Mouse (Mus musculus) hindbrain, embryonic 15.5 days (tissue): ENCODE results near the gene Lrch1. TPM values are rescaled to one million over a fixed set of nuclear protein-coding genes. Genes with fewer than 3 reads are reported as not detected.

ENCODE experiments used
- ATAC-seq: fragments of 200-750 bp; cut with Nextera tagmentation; 2 replicates; pipeline ENCODE4 v1.8.0; 2017; ENCODE audit warnings: low read depth, moderate number of reproducible peaks, moderate TSS enrichment; ENCODE audit not compliant: low FRiP score
- H3K27ac ChIP-seq: fragments of 300-500 bp; sonication (generic); replicated peaks from 2 replicates; pipeline ENCODE4 v1.5.1; 2015; ENCODE audit warnings: mild to moderate bottlenecking, inconsistent platforms
- H3K27me3 ChIP-seq: fragments of 300-500 bp; sonication (generic); 2 replicates; pipeline ENCODE4 v1.6.1; 2015; ENCODE audit warnings: control low read depth, inconsistent platforms
- H3K36me3 ChIP-seq: fragments of 300-500 bp; sonication (generic); 2 replicates; pipeline ENCODE4 v1.6.1; 2015; ENCODE audit warnings: control low read depth, inconsistent platforms
- H3K4me1 ChIP-seq: fragments of 300-500 bp; sonication (generic); replicated peaks from 2 replicates; pipeline ENCODE4 v1.6.1; 2015; ENCODE audit warnings: control low read depth, inconsistent platforms
- H3K4me2 ChIP-seq: fragments of 300-500 bp; sonication (generic); 2 replicates; pipeline ENCODE4 v1.6.1; 2015; ENCODE audit warnings: moderate library complexity, mild to moderate bottlenecking, inconsistent platforms
- H3K4me3 ChIP-seq: fragments of 300-500 bp; sonication (generic); 2 replicates; pipeline ENCODE4 v1.5.1; 2015; ENCODE audit warnings: mild to moderate bottlenecking, inconsistent platforms
- H3K9ac ChIP-seq: fragments of 300-500 bp; sonication (generic); 2 replicates; pipeline ENCODE4 v1.6.1; 2015; ENCODE audit warnings: inconsistent platforms
- H3K9me3 ChIP-seq: fragments of 300-500 bp; sonication (generic); 2 replicates; pipeline ENCODE4 v1.6.1; 2016; ENCODE audit warnings: control low read depth, inconsistent platforms
- WGBS: fragments of 180-500 bp; shearing (Covaris S2); methylation state at CpG from one replicate; pipeline ENCODE4 v1.1.7; 2015; 5-methylcytosine and 5-hydroxymethylcytosine counted together
- polyA plus RNA-seq: library from polyadenylated mRNA; unstranded; fragments of >200 nt; fragmentation: Nextera tagmentation; extraction: Ambion mirVana; gene quantifications from 2 replicates; pipeline ENCODE4 v1.2.1, GENCODE M21; 2015

Gene Lrch1
- polyA plus RNA-seq, 1 experiment from 2014 or later, result 20.2 TPM

DNA sequence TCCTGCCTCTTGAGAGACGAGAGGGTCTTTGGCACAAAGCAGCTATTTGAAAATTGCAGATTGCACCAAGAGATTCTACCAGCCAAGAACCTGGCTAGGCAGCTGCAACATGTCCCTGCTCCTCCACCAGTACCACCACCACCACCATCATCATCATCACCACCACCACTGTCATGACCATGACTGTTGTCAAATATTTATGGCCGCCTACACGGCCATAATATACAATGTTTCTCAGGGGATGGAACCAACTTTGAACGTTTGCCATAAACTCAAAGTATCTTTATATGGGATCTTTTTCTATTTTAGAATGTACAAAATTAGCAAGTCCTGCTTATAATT is 93.9 kb downstream of the Lrch1 start:
- peaks cover 27% of the 10 kb centered on the region for H3K4me1 ChIP-seq
- no peak overlapping the region for H3K9ac ChIP-seq
- no peak for ATAC-seq
- no peaks in the 10 kb centered on the region for H3K9me3 ChIP-seq
- no peaks in the 10 kb centered on the region for H3K27me3 ChIP-seq
- no peak overlapping the region for H3K4me3 ChIP-seq
- WGBS, result 69% methylated on average over 4 of the region's 4 CpGs
- 0 out of 2 replicates have a peak, but pooled peaks cover 4% of the 10 kb centered on the region for H3K36me3 ChIP-seq
- H3K4me2 ChIP-seq, result no peak overlapping the region
- H3K27ac ChIP-seq, result peak overlapping the region; percentile 46; the same call in 1 of the 2 replicates

DNA sequence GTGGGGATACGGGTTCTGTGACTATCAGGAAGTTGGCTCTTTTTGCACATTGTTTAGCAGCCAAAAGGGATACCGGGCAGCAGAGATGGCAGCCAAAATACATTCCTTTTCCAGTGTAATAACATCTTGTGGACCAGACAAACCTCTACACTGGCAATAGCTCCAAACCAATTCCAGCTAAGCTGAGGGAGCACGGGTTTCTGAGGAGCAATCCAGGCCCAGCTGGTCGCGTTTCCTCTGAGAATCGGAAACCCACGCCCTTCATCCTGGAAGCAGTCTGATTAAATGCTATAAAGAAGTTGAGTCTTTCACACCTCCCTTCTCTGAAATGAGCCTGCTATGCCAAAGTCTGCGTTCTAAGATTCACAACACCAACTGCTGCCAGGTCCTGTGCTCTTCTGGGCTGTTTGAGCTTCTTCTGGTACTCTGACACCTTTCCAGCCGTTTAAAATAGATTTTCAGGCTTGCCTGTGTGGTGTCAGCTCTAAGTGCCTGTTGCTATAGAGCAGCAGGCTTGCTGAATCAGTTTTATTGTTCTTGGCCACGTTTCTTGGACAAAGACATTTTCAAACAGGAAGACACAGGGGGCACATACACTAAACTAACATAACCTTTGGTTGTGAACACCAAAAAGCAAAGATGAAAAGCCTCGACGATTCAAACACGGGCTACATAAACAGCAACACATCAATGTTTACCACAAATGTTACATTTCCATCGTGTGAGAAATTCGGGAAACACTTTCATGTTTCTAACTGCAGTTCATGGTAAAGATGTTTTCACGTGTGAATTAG is 94.5 kb downstream of the Lrch1 start:
- Histone ChIP-seq H3K36me3 (0 out of 2 replicates have a peak, but pooled peaks cover 4% of the 10 kb centered on the region), H3K27me3 (no peaks in the 10 kb centered on the region), H3K4me3 (no peak overlapping the region), H3K27ac (peak overlapping the region; percentile 46), H3K4me1 (peaks cover 27% of the 10 kb centered on the region), H3K9ac (no peak overlapping the region), H3K9me3 (no peaks in the 10 kb centered on the region), H3K4me2 (no peak overlapping the region; the same call in 1 of the 2 replicates)
- no peak for ATAC-seq
- 34% methylated on average over 16 of the region's 16 CpGs for WGBS

DNA sequence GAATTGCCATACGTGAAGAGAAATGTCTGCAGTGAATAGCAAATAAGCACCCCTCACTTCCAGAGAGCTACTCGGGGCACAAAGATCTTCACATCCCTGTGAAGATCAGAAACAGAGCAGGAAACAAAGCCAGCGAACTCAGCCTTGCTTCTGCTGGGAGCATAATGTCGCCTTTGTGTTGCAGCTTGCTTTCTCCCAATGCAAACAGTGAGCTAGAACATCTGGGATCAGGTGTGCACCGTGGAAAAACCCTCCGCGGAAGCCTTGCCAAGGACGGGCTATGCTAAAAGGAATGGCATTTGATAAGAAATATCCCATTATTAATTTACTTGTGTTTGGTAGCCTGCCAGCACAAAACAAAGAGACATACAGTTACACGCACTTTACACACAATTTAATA is 95.8 kb downstream of the Lrch1 start:
- peak overlapping the region; percentile 73 for H3K27ac ChIP-seq
- no peak overlapping the region for H3K4me2 ChIP-seq
- H3K4me1 ChIP-seq, result peaks cover 34% of the 10 kb centered on the region
- no peak overlapping the region for H3K9ac ChIP-seq
- 0 out of 2 replicates have a peak, but pooled peaks cover 4% of the 10 kb centered on the region for H3K36me3 ChIP-seq
- WGBS, result 30% methylated on average over 9 of the region's 9 CpGs
- no peak overlapping the region for H3K4me3 ChIP-seq
- peak; percentile 32; the same call in 1 of the 2 replicates for ATAC-seq
- no peaks in the 10 kb centered on the region for H3K9me3 ChIP-seq
- no peaks in the 10 kb centered on the region for H3K27me3 ChIP-seq

DNA sequence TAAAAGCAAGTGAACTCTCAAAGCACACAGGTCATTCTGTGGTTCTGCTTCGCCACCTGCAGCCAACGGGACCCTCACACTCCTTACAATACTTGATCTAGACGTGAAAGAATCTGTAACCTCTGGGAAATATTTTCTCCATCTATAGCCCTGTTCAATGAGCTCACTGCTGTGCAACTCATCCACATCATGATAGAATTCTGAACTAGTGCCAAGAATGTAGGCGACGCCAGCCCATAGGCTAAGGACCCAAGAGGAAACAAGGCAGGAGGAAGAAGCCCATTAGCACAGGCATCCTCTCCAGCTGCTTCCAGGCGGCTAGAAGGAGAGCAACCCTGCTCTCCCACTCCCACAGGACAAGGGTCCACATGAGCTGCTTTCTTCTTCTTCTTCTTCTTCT is 98.7 kb downstream of the Lrch1 start:
- H3K36me3 ChIP-seq, result no peaks in the 10 kb centered on the region
- H3K4me1 ChIP-seq, result peaks cover 46% of the 10 kb centered on the region
- no peaks in the 10 kb centered on the region for H3K27me3 ChIP-seq
- whole genome bisulfite sequencing, result 60% methylated on average over 6 of the region's 6 CpGs
- no peak overlapping the region for H3K9ac ChIP-seq
- H3K4me2 ChIP-seq, result no peak overlapping the region
- H3K4me3 ChIP-seq, result no peak overlapping the region
- H3K27ac ChIP-seq, result no peak overlapping the region
- no peaks in the 10 kb centered on the region for H3K9me3 ChIP-seq
- ATAC-seq, result no peak

DNA sequence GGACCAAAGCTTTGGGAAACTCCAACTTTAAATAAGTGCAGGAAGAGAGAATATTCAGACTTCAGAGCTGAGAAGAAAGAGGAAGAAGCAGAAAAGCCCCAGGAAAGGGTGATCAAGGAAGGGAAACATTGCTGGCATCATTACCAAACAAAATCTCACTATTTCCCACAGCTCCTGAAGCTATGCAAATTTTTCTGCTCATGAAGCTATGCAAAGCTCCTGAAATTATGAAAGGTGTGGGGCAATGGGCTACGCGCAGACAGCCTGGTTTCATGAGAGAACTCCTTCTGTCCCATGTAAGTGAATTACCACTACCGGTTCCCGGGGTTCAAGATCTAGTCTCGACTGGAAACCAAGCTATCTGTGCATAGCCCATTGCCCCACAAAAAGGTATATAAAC is 99.5 kb downstream of the Lrch1 start:
- Histone ChIP-seq H3K36me3 (no peaks in the 10 kb centered on the region), H3K9ac (no peak overlapping the region), H3K4me1 (peaks cover 38% of the 10 kb centered on the region), H3K27ac (no peak overlapping the region), H3K4me2 (no peak overlapping the region), H3K4me3 (no peak overlapping the region), H3K27me3 (no peaks in the 10 kb centered on the region), H3K9me3 (no peaks in the 10 kb centered on the region)
- WGBS, result 97% methylated on average over 5 of the region's 5 CpGs
- no peak for ATAC-seq

DNA sequence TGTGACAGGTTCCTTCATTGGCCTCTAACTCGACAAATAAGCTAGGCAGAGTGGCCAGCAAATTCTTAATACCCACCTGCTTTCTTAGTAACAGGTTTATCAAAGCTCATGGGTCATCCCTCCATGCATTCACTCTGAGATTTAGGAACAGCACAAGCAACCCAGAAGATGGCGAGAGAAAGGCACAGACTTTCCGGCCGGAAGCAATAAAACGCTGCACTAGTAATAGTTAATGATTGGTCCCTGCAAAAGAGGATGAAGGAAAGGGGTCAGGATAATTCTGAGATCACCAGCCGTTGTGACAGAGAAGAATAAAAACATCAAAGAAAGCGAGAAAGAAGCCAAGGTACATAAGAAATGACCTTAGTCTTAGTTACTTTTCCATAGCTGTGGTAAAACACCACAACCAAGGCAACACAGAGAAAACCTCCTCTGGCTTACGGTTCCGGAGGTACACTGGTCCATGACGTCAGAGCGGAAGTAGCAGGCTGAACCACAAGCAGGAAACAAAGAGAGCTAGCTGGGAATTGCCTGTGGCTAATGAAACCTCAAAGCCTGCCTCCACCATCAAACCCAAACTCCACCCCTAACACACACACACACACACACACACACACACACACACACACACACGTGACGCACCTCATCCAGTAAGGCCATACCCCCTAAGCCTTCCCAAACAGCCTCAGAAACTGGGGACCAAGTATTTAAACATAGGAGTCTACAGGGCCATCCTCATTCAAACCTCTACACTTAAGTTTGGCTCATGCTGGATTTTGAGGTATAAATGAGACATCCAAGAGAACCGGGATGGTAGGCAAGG is 100.2 kb downstream of the Lrch1 start:
- H3K27me3 ChIP-seq, result no peaks in the 10 kb centered on the region
- H3K9ac ChIP-seq, result no peak overlapping the region

DNA sequence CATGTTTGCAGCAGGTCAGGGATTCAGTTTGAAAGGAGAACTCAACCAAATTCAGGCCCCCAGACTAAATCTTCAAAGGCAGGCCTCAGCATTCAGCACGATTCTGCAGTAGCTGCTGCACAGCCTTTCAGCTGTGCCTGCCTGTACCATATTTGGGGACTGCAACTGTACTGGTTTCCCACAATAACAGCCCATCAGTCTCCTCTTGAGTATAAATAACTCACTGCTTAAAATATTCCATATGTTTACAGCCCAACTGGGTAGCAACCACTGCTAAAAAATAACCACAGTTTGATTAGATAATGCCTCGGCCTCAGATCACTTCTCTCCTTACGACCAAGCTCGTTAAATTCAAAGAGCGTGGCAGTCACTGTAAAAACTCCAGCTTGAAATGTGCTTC is 101.0 kb downstream of the Lrch1 start:
- no peak overlapping the region for H3K9ac ChIP-seq
- H3K36me3 ChIP-seq, result no peaks in the 10 kb centered on the region
- 53% methylated on average over 5 of the region's 5 CpGs for WGBS
- no peak for ATAC-seq
- peak overlapping the region; percentile 46 for H3K27ac ChIP-seq
- H3K4me1 ChIP-seq, result peaks cover 23% of the 10 kb centered on the region
- H3K9me3 ChIP-seq, result no peaks in the 10 kb centered on the region
- H3K27me3 ChIP-seq, result no peaks in the 10 kb centered on the region
- H3K4me2 ChIP-seq, result no peak overlapping the region
- H3K4me3 ChIP-seq, result no peak overlapping the region

More for the DNA sequence above, 100.2 kb downstream of the Lrch1 start:
- ATAC-seq, result no peak
- H3K27ac ChIP-seq, result no peak overlapping the region
- H3K4me3 ChIP-seq, result no peak overlapping the region
- no peaks in the 10 kb centered on the region for H3K9me3 ChIP-seq
- H3K4me2 ChIP-seq, result no peak overlapping the region
- H3K4me1 ChIP-seq, result peaks cover 31% of the 10 kb centered on the region
- H3K36me3 ChIP-seq, result no peaks in the 10 kb centered on the region
- WGBS, result 71% methylated on average over 14 of the region's 14 CpGs

DNA sequence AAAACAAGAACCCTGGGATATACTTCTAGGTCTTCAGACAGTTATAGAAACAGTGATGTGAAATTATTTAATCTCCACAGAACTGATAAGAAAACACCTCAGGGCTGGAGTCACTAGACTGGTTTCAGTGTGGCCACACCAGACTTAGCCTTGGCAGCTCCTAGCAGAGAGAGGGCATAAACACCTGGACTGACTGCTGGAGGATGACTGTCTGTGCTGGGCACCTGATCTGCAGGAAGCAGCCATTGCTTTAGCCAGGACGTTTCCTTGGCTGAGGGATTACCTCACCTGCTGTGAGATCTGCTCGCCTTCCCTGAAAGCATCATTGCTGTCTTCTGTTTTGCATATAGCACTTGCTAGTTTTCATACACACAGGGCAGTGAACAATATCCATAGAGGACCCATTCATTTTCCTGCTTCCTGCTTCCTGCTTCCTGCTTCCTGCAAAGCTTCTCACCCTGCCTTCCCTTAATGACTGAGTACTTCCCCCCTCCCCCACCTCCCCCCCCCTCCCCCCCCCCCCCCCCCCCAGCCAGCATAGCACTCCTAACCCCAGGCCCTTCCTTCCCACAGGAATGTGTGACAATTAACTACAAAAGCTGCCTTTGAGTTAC is 101.9 kb downstream of the Lrch1 start:
- Histone ChIP-seq H3K4me2 (no peak overlapping the region), H3K4me1 (peaks cover 24% of the 10 kb centered on the region), H3K9me3 (no peaks in the 10 kb centered on the region), H3K9ac (no peak overlapping the region), H3K27me3 (no peaks in the 10 kb centered on the region), H3K4me3 (no peak overlapping the region), H3K27ac (peak overlapping the region; percentile 48; the same call in 1 of the 2 replicates), H3K36me3 (no peaks in the 10 kb centered on the region)
- 32% methylated on average over 2 of the region's 2 CpGs for WGBS
- peak; percentile 52; the same call in 1 of the 2 replicates for ATAC-seq

DNA sequence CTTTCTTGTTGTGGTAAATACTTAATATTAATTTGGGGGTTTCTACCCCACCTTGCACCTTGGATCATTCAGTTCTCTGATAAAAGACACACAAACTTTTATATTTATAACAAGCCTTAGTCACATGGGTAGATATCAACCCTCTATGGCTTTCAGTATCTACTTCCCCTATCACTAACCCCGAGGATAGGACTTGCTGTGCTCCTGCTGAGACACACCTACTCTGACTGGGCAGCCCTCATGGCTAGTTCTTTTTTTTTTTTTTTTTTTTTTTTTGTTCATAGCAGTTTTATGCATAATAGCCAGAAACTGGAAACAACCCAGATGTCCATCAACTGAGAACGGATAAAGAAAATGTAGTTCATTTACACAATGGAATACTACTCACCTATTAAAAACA is 106.0 kb downstream of the Lrch1 start:
- Histone ChIP-seq H3K27ac (no peak overlapping the region), H3K9me3 (no peaks in the 10 kb centered on the region), H3K4me3 (no peak overlapping the region), H3K4me2 (no peak overlapping the region), H3K4me1 (peaks cover 22% of the 10 kb centered on the region), H3K9ac (no peak overlapping the region), H3K27me3 (no peaks in the 10 kb centered on the region), H3K36me3 (no peaks in the 10 kb centered on the region)
- no peak for ATAC-seq
- 75% methylated on average over 2 of the region's 2 CpGs for WGBS

DNA sequence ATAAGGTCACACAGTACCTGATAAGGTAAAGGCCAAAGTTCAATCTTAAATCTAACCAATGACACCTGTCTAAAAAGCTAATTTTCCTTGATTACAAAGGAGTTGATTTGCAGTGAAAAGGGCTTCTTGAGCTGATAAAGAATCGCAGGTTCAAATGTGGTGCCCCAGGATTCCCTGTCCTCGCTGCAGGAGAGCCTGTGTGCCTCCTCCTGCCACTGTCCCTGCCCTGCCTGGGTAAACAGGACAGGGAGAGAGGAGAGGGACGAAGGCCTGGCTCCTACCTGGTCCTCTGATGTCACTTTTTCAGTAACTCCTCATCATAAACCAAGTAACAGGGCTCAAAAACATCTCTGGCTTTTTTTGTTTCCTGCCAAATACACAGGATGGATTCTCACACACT is 106.4 kb downstream of the Lrch1 start:
- H3K36me3 ChIP-seq, result no peaks in the 10 kb centered on the region
- no peak overlapping the region for H3K4me3 ChIP-seq
- 75% methylated on average over 3 of the region's 3 CpGs for WGBS
- no peak overlapping the region for H3K9ac ChIP-seq
- no peak overlapping the region for H3K27ac ChIP-seq
- no peak for ATAC-seq
- H3K27me3 ChIP-seq, result no peaks in the 10 kb centered on the region
- H3K9me3 ChIP-seq, result no peaks in the 10 kb centered on the region
- peaks cover 19% of the 10 kb centered on the region for H3K4me1 ChIP-seq
- no peak overlapping the region for H3K4me2 ChIP-seq

DNA sequence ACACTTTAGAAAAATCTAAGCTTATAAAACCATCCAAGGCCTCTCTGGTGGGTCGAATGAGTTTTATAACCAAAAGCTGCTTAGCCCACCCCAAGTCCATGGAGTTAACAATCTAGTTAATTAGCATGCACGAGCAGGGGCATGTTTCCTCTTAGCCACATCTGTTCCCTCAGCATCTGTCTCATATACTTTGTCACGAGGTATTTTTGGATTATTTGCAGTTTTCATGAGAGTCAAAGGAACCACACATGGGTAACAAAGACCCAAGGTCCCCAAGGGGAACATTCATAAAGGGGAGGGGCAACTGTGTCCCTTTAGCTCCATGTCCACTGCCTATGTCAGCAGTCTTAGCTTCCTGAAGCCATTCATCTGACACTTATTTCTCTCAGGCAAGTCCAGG is 106.9 kb downstream of the Lrch1 start:
- no peaks in the 10 kb centered on the region for H3K36me3 ChIP-seq
- WGBS, result 44% methylated on average over 3 of the region's 3 CpGs
- H3K27ac ChIP-seq, result no peak overlapping the region
- H3K4me1 ChIP-seq, result peaks cover 17% of the 10 kb centered on the region
- no peaks in the 10 kb centered on the region for H3K9me3 ChIP-seq
- ATAC-seq, result 0 out of 2 replicates have a peak, but pooled peaks have one; percentile 23
- no peak overlapping the region for H3K4me3 ChIP-seq
- no peak overlapping the region for H3K9ac ChIP-seq
- no peaks in the 10 kb centered on the region for H3K27me3 ChIP-seq
- H3K4me2 ChIP-seq, result no peak overlapping the region

DNA sequence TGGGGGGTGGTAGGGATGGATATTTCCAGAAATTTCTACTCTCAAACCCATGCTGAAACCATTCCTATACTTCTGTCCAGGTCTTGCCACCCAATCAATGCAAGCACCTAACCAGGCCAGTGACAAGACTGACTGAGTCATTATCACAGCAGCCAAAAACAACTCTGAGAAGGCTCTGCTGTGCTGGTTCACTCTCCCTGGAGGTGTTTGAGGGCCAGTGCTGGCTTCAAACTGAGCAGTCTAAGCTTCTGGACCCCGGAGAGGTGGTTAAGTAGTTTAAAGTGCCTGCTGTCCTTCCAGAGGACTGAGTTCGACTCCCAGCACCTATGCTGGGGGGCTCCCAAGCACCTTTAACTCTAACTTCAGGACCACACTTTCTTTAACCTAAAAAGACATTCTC is 107.3 kb downstream of the Lrch1 start:
- Histone ChIP-seq H3K9ac (no peak overlapping the region), H3K4me2 (no peak overlapping the region), H3K27me3 (no peaks in the 10 kb centered on the region), H3K27ac (no peak overlapping the region), H3K9me3 (no peaks in the 10 kb centered on the region), H3K36me3 (no peaks in the 10 kb centered on the region), H3K4me3 (no peak overlapping the region), H3K4me1 (peaks cover 12% of the 10 kb centered on the region; the same call in 1 of the 2 replicates)
- 86% methylated on average over 2 of the region's 2 CpGs for WGBS
- no peak for ATAC-seq
